Mouse (Mus musculus) bone marrow macrophage, adult 2 months (primary cell): ENCODE data around the gene Dcps.

Experiments
- CTCF ChIP-seq: IDR thresholded peaks from 2 replicates; pipeline ENCODE4 v1.5.1; 2012; ENCODE audit warnings: low read depth, mild to moderate bottlenecking, low read length, moderate library complexity
- POLR2A ChIP-seq: IDR thresholded peaks from 2 replicates; pipeline ENCODE4 v1.6.1; 2012; ENCODE audit warnings: mild to moderate bottlenecking, low read depth, low read length, borderline replicate concordance

DNA sequence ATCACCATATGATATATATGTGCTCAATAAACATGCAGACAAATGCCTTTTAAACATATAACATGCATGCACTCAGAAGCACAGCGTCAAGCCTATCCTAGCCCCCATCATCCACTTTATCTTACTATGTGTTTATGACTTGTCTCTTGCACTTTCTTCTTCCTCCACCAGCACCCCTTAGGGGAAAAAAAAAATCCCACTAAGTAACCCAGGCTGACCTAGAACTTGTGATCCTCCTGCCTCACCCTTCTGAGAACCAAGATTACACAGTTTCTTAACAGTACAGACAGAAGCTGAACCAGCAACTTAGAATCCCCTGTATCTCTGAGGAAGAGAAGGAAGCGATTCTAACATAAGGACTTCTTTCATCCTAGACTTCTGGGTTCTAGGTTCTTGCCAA, 57.3 kb downstream of the Dcps start:
- TF ChIP-seq POLR2A (no peak), CTCF (no peak)
